Mouse (Mus musculus) brain, embryonic 18.5 days (tissue): Measurements from ENCODE around the gene Fosl1.
"Not testable (repeated sequence)": the region's sequence is repeated elsewhere in the genome, so short reads cannot be mapped to it uniquely, and the experiment has no call there.

ENCODE experiments used
- DNase-seq: peaks from one replicate; pipeline ENCODE4 v3.0.0-alpha.2; 2012; ENCODE audit warnings: low read depth, low spot score

Fosl1 gene

GRCm38 (mm10) chr19:5447515-5448353 is at the start of gene Fosl1:
Gene Fosl1 (plus strand): TSS chr19:5447547.
- DNase-seq: no peak

DNA sequence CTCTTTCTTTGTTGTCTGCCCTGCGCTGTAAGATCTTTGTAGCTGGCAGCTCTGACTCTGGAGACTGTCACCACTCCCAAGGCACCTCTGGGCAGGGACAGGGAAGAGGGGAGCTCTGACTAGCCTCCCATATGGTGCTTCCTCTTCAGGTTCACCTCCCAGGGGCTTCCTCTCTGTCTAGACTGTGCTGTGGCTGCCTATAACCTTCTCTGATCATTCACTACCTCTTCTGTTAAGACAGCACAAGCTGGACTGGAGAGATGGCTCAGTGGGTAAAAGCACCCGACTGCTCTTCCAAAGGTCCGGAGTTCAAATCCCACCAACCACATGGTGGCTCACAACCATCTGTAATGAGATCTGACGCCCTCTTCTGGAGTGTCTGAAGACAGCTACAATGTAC is 46.3 kb upstream of the Fosl1 start:
- not testable (repeated sequence) for DNase-seq

GRCm38 (mm10) chr19:5402293-5402692 is 45.1 kb upstream of the Fosl1 start, which contains the start of gene Tsga10ip:
Gene Tsga10ip (minus strand): TSS chr19:5402526.
- DNase-seq: no peak

- DNase-seq: no peak
Measured at GRCm38 (mm10) chr19:5405924-5406323, 41.4 kb upstream of the Fosl1 start.

GRCm38 (mm10) chr19:5406531-5407126 is 40.7 kb upstream of the Fosl1 start:
- not testable (repeated sequence) for DNase-seq

DNA sequence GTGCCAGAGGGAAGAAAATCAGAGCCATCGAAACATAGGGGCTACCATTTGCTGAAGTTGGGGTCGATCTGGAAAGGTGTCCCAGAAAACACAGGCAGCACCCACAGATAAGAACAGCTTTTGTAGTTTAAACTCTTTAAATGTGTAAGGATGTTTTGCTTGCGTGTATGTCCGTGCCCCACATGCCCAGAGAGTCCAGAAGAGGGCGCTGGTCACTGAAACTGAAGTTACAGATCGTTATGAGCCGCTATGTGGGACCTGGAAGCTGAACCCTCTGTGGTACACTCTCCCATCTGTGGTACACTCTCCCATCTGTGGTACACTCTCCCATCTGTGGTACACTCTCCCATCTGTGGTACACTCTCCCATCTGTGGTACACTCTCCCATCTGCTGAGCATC is 40.2 kb upstream of the Fosl1 start:
- DNase-seq: no peak

DNA sequence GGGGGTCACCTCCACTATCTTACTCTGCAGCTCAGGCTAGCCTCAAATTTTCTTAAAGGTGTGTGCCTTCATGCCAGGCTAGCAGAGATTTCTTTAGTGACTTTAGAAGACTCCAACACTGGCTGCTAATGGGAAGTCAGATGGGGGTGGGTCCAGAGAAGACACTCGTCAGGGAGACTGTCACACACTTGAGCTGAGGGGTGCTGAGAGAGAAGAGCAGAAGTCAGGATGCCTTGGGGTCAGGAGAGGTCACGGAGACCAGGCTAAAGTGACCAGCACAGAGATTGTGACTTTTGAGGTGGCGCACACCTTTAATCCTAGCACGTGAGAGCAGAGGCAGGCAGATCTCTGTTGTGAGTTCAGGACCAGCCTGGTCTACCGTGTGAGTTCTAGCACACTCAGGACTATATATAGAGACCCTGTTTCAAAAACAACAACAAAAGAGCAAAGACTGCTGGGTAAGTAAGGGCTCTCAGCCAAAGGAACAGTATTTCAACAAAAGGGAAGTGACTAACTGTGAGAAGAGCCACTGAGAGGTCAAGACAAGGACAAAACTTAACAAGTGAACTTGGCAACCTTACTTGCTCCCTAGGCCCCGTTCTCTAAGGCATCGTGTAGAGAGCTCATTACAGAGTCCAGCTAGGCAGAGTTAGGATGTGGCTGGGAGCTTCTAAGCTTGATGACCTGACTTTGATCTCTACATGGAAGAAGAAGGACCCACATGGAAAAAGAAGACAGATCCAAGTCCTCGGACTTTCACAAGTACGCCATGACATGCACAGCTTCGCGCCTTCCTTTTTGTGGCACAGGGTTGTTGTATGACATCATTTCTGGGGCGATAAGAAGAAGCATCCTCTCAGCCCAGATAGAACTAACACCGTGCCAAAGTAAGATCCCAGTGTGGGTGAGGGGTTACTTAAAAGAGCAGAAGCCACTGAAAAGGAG is 39.0 kb upstream of the Fosl1 start:
- DNase-seq: no peak

DNA sequence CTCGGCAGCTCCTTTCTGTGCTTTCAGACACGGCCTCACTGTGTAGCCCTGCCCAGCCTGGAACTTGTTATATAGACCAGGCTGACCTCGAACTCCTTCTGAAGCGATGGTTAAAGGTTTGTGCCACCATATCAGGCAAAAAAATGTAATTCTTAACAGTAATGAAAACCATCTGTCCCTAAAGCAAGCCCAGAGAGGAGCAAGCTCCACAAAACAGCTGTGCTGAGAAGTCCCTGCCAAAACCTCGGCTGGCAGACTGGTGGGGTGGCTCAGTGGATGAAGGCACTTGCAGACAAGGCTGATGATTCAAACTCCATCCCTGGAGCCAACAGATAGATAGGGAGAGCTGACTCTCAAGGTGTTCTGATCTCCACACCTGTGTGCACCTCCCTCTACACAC is 38.3 kb upstream of the Fosl1 start:
- no peak for DNase-seq

- no peak for DNase-seq
Measured at GRCm38 (mm10) chr19:5410641-5411040, 36.7 kb upstream of the Fosl1 start.

- DNase-seq: no peak
Measured at GRCm38 (mm10) chr19:5411961-5412360, 35.4 kb upstream of the Fosl1 start.

- DNase-seq: no peak
Measured at GRCm38 (mm10) chr19:5413840-5414239, 33.5 kb upstream of the Fosl1 start.

DNA sequence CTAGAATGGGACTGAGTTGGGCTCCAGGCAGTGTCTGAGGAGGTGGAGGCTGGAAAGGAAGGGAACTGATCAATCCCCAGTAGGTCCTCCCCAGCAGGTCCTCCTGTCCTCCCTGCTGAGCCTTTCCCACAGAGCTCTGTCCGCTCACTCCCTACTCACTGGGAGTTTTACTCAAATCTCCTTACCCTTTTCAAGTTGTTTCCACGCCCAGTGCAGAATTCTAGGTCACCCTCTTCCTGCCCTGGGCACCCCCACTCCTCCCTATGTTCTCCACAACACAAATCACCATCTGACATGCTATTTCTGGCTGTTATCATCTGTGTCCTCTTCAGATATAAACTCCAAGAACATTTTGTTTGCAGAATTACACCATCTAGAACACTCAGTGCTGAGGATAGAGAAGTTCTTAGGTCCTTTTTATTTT is 32.8 kb upstream of the Fosl1 start:
- no peak for DNase-seq

DNA sequence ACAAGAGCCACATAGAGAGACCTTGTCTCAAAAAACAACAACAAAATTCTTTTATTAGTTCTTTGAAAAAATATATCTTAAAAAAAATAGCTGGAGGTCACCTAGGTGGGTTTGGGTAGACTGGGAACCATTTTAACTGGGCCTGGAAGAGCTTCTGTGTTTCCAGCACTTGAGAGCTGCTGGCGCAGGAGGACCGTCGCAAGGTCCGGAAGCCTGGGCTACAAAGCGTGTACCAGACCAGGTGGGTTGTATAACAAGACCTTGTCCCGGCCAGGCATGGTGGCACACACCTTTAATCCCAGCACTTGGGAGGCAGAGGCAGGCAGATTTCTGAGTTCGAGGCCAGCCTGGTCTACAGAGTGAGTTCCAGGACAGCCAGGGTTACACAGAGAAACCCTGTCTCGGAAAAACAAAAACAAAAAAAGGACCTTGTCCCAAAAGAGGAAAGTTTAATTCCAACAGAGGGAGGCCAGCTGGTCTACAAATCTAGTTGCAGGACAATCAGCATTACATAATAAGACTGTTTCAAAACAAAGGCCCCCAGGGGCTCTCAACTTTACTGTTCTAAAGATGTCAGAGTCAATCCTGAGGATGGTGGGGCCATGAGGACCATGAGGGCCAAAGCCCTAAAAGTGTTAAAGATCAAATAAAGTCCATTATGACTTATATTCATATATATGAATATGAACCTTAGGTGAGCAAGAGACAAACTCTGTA is 28.4 kb upstream of the Fosl1 start:
- no peak for DNase-seq

DNA sequence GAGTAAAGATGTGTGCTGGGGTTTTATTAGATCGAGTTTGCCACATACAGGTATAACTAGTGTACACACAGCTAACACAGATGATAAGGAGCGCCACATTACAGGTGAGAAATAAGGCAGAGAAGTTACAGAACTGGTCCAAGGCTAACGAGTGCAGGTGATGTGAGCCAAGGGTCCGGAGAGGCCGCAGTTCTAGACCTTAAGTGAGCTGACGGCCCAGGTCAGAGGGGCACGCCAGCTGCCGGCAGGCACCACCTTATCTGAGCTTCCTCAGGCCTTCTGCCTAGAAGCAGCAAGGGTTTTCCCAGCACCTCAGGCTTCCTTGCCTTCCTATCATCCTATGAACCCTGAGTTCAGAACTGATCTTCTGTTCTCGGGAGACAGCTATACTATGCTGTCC is 27.7 kb upstream of the Fosl1 start:
- no peak for DNase-seq

GRCm38 (mm10) chr19:5420579-5420978 is 26.8 kb upstream of the Fosl1 start:
- no peak for DNase-seq

DNA sequence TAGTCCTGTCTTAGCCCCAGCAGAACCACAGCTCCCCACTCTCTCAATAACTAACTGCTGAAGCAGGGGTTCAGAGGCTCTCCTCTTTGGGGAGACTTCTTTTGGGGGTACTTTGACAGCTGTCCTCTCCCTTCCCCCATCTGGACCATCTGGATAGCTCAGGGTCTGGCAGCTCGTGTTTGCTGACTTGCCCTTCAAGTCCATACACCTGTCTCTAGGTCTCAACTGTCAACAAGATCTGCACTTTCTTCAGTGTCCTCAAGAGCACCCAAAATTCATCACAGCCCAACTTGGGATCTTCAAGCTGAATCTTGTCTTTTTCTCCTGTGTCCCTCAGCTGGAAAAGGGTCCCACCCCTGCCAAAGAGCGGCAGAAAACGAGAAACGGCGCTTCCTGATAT is 25.6 kb upstream of the Fosl1 start:
- DNase-seq: no peak

- no peak for DNase-seq
Measured at GRCm38 (mm10) chr19:5422267-5422666, 25.1 kb upstream of the Fosl1 start.

- no peak for DNase-seq
Measured at GRCm38 (mm10) chr19:5422895-5423443, 24.4 kb upstream of the Fosl1 start.

- DNase-seq: no peak
Measured at GRCm38 (mm10) chr19:5423561-5423960, 23.8 kb upstream of the Fosl1 start.

- DNase-seq: no peak
Measured at GRCm38 (mm10) chr19:5424092-5424781, 23.1 kb upstream of the Fosl1 start.
